Mouse (Mus musculus) layer of hippocampus, adult 11-12 months (tissue): ENCODE results near the gene Tpx2.

Source experiments
- DNase-seq: peaks from one replicate; pipeline ENCODE4 v3.0.0; 2022; ENCODE audit warnings: low spot score

Tpx2 gene

DNA sequence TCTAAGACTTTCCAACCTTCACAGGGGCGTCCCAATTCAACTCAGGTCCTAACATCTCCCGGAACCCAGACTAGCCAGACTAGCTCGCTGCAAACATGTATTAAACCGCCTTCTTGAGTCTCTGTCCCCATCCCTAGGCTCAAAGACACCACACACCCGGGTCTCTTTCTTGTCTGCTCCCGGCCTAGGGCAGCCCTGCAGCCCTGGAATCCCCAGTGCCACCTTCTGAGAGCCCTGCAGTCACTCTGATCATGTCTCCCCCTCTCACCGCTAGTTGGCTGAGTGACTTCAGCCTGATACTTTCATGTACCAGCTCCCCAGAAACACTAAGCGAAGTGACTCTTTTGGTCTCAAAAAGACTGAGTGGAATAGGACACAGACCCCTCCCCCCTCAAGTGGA lies 95.8 kb downstream of the Tpx2 start:
- DNase-seq, result no peak

DNA sequence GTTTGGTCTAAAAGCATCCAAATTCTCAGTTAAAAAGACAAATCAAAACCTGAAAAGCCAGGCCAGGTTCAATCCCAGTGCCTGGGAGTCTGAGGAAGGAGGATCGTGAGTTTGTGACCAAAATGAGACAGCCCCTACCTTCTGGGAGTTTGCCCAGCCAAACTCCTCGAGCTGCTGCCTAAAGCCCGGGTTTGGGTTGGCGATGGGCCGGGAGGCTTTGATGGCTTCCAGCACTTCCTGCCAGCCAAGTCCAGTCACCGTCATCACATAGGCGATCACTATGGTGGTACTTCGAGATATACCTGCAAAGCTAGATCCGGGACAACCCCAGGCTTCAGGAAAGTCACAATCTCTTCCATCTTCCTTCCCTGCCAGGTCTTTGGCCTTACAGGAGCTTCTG lies 96.2 kb downstream of the Tpx2 start:
- DNase-seq, result no peak
